Mouse (Mus musculus): ENCODE results near the gene Olfr1291-ps1. TPM values are rescaled to one million over a fixed set of nuclear protein-coding genes. Genes with fewer than 3 reads are reported as not detected.

Gene Olfr1291-ps1
- total RNA-seq (2021) = not detected
- long read RNA-seq, experiment 1 = 0 reads
- long read RNA-seq, experiment 2 = 0 reads

GRCm38 (mm10) chr2:111496880-111497279, at the start of gene Olfr1291-ps1:
TSS of gene Olfr1291-ps1 (plus strand) at chr2:111497180.
- no peak for DNase-seq
- intact Hi-C loops (cut with DNase I; ENCODE audit: low total_unique reads) = no loop called here

- intact Hi-C loops (cut with DNase I; ENCODE audit: low total_unique reads) = no loop called here
- DNase-seq = no peak
Measured at GRCm38 (mm10) chr2:111448842-111449241, 48.1 kb upstream of the Olfr1291-ps1 start, which contains the start of gene Olfr1287. TSS of gene Olfr1287 (plus strand) at chr2:111449142.

GRCm38 (mm10) chr2:111473801-111474200, 23.2 kb upstream of the Olfr1291-ps1 start, which contains the start of gene Olfr1288:
TSS of gene Olfr1288 (plus strand) at chr2:111474101.
- no peak for DNase-seq
- intact Hi-C loops (cut with DNase I; ENCODE audit: low total_unique reads) = no loop called here

GRCm38 (mm10) chr2:111480519-111480918, 16.5 kb upstream of the Olfr1291-ps1 start, which contains the start of gene Olfr1289:
TSS of gene Olfr1289 (plus strand) at chr2:111480819.
- intact Hi-C loops (cut with DNase I; ENCODE audit: low total_unique reads) = no loop called here
- no peak for DNase-seq

- DNase-seq = no peak
- intact Hi-C loops (cut with DNase I; ENCODE audit: low total_unique reads) = no loop called here
Measured at GRCm38 (mm10) chr2:111493729-111494128, 3.3 kb upstream of the Olfr1291-ps1 start, which contains the start of gene Olfr1290. TSS of gene Olfr1290 (minus strand) at chr2:111493829.

GRCm38 (mm10) chr2:111517451-111517850, 20.5 kb downstream of the Olfr1291-ps1 start:
- intact Hi-C loops (cut with DNase I; ENCODE audit: low total_unique reads) = no loop called here
- DNase-seq = no peak

- intact Hi-C loops (cut with DNase I; ENCODE audit: low total_unique reads) = no loop called here
- DNase-seq = no peak
Measured at GRCm38 (mm10) chr2:111524903-111525302, 27.9 kb downstream of the Olfr1291-ps1 start, which contains the start of gene Olfr1293-ps. TSS of gene Olfr1293-ps (plus strand) at chr2:111525203.

GRCm38 (mm10) chr2:111540191-111540590, 43.2 kb downstream of the Olfr1291-ps1 start, which contains the start of gene Olfr1294:
TSS of gene Olfr1294 (minus strand) at chr2:111540291.
- intact Hi-C loops (cut with DNase I; ENCODE audit: low total_unique reads) = no loop called here
- DNase-seq = no peak

Other genes starting within 250 kb of the Olfr1291-ps1 start
- not detected for gene Olfr1276, start 242.7 kb upstream of the Olfr1291-ps1 start, total RNA-seq (2021)
- gene Olfr1277, start 223.1 kb upstream of the Olfr1291-ps1 start, total RNA-seq (2021) = not detected
- not detected for gene Olfr1278, start 207.0 kb upstream of the Olfr1291-ps1 start, total RNA-seq (2021)
- not detected for gene Olfr1279, start 196.5 kb upstream of the Olfr1291-ps1 start, total RNA-seq (2021)
- not detected for gene Olfr1280, start 183.2 kb upstream of the Olfr1291-ps1 start, total RNA-seq (2021)
- gene Olfr1281, start 170.7 kb upstream of the Olfr1291-ps1 start, total RNA-seq (2021) = not detected
- gene Olfr1282, start 161.1 kb upstream of the Olfr1291-ps1 start, total RNA-seq (2021) = not detected
- not detected for gene Olfr1283, start 130.4 kb upstream of the Olfr1291-ps1 start, total RNA-seq (2021)
- not detected for gene Olfr1284, start 121.7 kb upstream of the Olfr1291-ps1 start, total RNA-seq (2021)
- gene Olfr1286, start 74.1 kb upstream of the Olfr1291-ps1 start, total RNA-seq (2021) = not detected
- not detected for gene Olfr1287, start 48.0 kb upstream of the Olfr1291-ps1 start, total RNA-seq (2021)
- gene Olfr1288, start 23.1 kb upstream of the Olfr1291-ps1 start, total RNA-seq (2021) = not detected
- gene Olfr1289, start 16.4 kb upstream of the Olfr1291-ps1 start, total RNA-seq (2021) = not detected
- not detected for gene Olfr1290, start 3.4 kb upstream of the Olfr1291-ps1 start, total RNA-seq (2021)
- not detected for gene Olfr1293-ps, start 28.0 kb downstream of the Olfr1291-ps1 start, total RNA-seq (2021)
- gene Olfr1294, start 43.1 kb downstream of the Olfr1291-ps1 start, total RNA-seq (2021) = not detected
- gene Olfr1295, start 72.5 kb downstream of the Olfr1291-ps1 start, total RNA-seq (2021) = not detected
- not detected for gene Olfr1297, start 129.3 kb downstream of the Olfr1291-ps1 start, total RNA-seq (2021)
- gene Olfr1298, start 152.0 kb downstream of the Olfr1291-ps1 start, total RNA-seq (2021) = not detected
- gene Olfr1299, start 164.2 kb downstream of the Olfr1291-ps1 start, total RNA-seq (2021) = not detected